Mouse (Mus musculus): ENCODE data around the gene Ascl5.
A peak's percentile ranks its signal among the peaks of the same experiment; 100 is the strongest.

The Ascl5 gene

DNA sequence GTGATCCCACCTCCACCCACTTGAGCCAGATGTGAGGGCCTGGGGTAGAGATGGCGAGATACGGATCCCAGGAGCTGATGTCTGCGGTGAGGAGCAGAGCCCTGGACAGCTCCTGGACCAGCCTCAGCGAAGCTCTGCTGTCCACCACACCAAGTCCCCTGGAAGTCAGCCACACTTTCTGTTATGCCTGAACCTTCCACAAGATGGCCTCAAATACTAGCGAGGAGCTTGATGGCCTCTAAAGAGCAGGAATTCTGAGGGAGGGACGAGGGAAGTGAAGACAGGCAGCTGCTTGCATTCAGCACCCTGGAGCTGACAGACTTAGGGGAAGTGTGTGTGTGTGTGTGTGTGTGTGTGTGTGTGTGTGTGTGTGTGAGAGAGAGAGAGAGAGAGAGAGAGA, 861 bp downstream of the Ascl5 start:
- DNase-seq (ENCODE audit: low read depth, low spot score): peak; percentile 55

DNA sequence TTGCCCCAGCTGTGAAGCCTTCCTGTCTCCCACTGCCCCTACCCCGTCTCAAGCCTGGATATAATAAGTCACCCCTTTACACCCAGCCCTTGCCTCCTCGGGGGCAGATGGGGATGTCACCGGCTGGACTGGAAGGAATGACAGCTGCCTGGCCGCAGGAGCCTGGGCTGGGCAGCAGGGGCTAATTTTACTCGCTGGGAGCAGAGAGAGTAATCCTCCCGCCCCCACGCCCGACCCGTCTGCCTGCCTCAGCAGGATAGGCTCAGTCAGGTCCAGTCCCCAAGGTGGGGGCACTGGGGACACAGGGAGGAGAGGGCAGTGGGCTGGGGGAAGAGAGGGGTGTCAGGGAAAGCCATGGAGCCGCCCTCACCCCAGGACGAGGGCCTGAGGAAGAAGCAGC, 1.9 kb downstream of the Ascl5 start, which contains the start of gene Cacna1s:
Cacna1s (plus strand) TSS at position 204 of the 400 bp plus-strand sequence.
- no peak for DNase-seq (ENCODE audit: low read depth, low spot score)

DNA sequence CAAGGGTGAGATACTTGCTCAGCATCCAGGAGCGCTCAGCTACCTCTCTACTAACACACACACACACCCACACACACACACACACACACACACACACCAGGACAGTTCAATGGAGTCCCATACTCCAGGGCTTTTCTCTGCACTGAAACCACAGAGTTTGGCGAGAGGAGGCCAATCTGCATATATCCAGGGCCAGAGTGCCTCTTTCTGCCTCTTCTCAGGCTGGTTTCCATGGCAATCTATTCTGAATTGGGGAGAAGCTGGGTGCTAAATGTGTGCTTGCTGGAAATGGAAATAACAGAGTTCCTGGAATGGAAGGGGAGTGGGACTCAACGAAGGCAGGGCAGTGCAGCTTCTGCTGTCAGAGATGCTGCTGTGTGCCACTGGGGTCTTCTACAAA, 5.2 kb downstream of the Ascl5 start:
- no peak for DNase-seq (ENCODE audit: low read depth, low spot score)

DNA sequence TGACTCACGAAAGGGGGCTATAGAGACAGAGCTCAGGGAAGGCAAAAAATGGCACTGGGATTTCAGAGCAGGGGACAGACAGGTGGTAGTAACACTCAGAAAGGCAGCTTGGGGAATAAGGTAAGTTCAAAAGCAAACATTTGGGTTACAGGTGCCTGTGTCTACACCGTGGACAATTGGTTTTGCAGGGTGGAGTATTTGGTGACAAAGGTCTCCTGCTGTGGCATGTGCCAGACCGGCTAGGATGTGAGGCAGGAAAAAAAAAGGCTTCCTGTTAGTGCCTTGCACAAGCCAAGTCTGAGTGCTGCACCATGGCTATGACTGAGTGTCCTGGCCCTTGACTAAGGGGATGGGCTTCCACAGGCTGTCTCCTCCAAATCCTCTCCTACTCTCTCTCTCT, 8.0 kb downstream of the Ascl5 start:
- no peak for DNase-seq (ENCODE audit: low read depth, low spot score)

DNA sequence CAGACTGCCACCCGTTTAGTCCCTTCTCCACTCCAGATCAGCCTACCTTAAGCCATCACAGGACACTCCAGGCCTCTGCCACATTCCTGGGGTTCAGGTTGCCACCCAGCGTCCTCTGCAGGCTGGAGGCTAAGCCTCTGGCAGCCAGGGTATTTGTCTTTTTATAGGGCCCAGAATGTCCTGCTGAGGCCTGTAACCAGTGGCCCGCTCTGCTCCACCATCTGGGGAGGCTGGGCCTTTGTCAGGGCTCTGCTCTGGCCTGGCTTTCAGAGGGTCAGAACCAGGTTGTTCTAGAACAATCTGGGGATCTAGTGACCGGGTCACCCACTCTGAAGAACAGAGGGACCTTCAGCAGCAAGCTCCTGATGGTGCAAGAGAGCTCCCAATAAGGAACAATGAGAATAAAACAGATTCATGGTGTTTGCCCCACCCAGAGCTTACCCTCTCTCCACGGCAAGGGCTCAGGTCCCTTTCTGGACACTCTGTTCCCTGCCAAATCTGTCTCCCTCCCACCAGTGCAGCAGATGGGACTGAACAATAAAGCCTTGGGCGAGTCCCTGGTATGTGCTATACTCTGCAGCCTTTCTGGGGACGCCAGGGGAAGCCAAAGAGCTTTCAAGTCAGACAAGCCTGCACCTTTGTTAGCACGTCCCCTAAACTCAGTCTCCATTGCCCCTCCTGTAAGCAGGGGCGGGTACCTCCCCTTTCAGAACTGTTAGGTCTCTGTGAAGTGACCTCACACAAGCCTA, 10.6 kb downstream of the Ascl5 start:
- no peak for DNase-seq (ENCODE audit: low read depth, low spot score)

DNA sequence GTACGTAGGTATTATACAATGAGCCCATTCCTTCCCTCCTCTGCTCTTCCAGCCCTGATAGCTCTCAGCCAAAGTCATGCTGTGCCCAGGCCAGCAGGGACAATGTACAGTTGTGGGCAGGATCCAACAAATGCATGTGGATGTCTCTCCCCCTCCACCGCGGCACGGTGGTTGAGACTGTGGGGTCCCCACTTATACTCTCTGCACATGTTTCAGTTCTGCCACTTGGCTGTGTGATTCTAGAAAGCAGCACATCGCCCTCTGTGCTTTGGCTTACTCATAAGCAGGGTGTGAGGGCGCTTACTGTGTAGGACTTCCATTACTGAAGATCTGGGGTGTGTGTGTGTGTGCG, 11.2 kb downstream of the Ascl5 start:
- DNase-seq (ENCODE audit: low read depth, low spot score): no peak

DNA sequence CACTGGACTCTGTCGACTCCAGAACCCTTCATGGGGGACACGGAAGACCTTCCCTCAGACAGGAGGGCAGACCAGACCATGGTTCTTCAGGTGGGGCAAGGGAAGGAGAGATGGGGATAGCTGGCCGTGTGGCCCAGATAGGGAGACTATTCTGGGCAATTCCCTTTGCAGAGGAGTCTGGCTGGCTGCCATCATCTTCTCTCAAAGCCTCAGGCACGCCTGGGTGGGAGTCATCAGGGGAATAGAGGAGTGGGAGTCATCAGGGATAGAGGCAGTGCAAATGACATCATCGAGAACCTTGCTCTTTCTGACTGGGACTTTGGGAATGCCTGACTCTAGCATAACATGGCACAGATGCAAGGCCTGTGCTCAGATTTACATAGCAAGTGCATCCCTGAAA, 13.4 kb downstream of the Ascl5 start:
- DNase-seq (ENCODE audit: low read depth, low spot score): no peak

DNA sequence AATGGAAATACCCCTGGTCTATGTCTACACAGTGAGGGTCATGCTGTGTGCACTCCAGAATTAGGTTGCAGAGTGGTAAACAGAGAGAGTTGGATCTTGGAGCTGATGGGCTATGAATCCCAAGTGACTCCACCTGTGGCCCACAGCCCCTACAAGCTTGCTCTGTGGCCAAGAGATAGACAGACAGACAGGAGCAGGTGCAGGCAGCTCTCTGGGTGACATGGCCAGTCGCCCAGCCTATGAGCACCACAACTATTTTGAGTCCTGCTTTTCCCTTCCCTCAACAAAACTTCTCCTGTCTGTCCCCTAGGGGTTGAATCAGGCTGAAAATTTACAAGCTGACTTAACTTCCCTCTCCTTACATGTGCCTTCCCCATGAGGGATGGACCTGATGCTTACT, 16.0 kb downstream of the Ascl5 start:
- no peak for DNase-seq (ENCODE audit: low read depth, low spot score)

DNA sequence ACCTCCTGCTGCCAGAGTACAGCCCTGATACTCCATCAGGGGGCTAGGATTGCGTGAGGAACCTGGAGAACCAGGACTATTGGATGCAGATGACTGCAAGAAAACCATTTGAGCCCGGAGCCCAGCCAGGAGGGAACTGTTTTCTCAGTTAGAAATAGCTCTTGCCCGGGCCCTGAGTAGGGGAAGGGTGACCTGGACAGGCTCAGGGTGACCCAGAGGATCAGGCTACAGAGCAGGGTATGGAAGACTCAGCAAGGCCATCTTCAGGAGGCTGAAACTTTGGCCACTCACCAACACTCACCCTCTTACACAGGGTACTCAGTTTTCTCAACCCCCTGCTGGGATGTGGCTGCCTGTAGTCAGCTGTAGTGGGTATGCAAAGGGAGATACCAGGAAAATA, 17.0 kb downstream of the Ascl5 start:
- no peak for DNase-seq (ENCODE audit: low read depth, low spot score)

DNA sequence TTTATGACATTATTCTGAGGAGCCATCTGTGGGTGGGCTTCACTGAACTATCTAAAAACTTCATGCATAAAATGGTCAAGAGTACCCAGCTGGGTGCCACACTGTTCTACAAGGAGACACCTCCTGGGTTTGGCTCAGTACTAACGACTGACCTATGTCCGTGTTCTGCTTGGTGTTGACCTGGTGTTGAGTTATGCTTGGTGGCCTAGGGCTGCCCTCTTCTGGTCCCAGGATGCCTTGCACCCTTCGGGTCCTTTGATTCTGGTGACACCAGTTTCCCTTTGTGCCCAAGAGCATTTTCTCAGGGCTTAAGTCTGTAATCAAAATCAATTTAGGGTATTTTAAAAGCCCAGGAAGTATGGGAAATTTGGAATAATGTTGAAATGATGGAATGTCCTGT, 25.5 kb downstream of the Ascl5 start:
- DNase-seq (ENCODE audit: low read depth, low spot score): peak; percentile 34

DNA sequence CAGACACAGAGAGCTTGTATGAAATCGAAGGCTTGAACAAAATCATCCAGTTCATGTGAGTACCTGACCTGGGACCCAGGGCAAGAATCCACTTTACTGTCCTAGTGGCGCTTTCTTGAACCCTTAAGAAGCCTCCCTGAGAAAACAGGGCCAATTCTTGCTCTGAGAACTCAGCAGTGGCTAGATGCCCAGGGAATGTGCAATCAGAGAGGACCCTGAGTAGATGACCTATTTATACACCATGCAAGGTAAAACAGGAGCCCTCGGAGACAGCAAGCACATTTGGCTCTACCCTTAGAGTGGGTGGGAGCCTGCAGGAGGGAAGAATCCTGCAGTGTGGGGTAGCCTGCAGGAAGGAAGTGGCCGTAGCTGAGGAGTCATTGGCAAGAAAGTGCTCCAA, 27.1 kb downstream of the Ascl5 start:
- no peak for DNase-seq (ENCODE audit: low read depth, low spot score)

DNA sequence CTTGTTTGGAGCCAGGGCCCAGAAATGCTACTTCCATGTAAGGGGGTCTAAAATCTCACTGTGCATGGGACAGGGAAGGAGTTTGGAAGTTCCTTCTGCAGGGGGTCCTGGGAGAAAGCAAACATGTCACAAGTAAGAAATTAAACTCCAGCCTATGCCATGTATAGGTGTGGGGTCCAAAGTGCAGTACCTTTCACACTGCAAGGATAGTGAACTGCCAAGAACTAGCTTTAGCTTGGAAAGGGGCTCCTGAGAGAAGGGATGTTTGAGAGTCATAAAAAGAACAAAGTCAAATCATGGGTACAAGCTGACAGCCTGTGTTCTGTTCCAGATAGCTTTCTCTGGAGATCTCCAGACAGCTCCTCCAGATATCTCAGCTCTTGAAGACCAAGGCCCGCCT, 30.6 kb downstream of the Ascl5 start:
- no peak for DNase-seq (ENCODE audit: low read depth, low spot score)

DNA sequence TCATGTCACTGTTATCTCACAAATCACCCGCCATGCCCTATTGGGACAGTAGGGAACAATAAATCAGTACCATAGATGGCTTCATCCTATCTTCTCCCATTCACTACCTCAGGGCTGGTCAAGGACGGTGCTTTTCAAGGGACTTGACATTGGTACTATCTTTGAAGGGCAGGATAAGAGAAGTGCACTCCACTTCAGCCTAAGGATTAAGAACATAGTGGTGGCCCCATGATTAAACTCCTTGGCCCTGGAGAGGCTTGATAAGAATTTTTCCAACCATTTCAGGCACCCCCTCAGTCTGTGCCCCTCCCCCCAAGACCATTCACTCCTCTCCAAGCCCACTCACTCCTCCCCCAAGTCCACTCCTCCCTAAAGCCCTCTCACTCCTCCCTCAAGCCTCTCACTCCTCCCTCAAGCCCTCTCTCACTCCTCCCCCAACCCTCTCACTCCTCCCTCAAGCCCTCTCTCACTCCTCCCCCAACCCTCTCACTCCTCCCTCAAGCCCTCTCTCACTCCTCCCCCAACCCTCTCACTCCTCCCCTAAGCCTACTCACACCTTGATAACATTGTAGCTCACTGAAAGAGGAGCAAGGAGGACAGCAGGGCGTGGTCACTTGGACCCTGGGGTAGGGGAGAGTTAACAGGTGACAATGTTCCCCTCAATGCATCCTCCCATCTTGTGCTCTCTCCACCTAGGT, 35.5 kb downstream of the Ascl5 start:
- no peak for DNase-seq (ENCODE audit: low read depth, low spot score)

DNA sequence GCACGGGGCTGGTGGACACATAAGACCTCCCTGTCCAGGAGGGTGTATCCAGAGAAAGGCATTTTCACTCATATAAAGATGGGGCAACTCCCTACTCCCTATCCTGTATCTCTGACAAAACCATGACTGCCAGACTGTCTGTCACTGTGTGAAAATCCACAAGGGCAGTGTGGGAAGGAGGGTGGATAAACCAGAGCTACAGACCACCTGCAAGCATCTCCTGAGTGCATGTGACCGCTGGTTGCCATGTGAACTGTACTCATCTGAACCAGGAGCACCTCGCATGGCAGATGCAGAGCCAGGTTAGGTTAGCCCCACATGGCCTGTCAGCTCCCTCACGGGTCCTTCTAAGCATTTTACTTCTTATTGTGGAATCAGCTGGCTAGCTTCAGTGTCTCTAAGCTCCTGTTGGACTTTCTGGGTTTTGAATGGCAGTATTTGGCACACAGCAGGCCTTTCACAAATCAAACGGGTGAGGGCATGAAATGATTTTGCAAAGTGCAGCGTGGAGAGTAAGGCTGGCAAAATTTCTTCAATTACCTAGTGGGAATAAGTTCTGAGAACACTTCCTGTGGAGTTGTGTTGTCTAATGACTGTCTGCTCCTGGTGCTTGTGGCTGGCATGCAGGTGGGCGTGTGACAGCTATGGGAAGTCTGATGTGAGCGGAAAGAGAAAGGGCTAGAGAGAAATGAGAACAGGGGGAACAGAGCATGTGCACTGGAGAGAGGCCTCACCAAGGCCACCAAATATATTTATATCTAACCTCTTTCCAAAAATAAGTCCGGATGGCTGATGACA, 39.0 kb downstream of the Ascl5 start:
- peak; percentile 41 for DNase-seq (ENCODE audit: low read depth, low spot score)

DNA sequence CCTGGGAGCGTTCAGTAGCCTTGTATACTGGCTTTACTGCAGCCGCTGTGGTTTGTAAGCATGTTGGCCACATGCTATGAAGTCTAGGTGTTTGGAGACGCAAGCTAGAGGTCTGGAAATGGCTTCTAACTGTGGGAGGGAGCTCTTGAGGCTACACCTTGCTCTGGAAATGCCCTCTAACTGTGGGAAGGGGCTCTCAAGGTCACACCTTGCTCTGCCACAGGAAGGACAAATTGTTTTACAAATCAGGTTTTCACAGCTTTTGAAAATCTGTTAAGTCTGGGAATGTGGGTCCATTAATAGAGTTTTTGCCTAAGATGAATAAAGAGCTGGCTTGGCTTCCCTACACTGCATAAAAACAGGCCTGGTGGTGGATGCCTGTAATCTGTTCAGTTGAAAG, 43.1 kb downstream of the Ascl5 start:
- DNase-seq (ENCODE audit: low read depth, low spot score): no peak

DNA sequence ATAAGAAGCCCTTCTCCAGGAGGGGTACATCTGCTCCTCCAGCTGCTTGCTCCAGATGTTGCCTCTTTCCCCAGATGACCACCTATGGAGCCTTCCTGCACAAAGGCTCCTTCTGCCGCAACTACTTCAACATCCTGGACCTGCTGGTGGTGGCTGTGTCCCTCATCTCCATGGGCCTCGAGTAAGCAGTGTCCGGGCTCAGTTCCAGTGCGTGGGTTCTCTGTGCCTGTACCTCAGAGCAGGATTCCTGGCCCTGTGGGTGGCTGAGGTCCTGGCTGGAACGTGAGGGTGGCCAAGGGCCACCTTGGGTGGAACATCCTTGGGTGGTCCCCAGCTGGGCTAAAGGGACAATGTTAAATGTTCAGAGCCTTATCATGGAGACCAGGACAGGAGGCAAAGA, 44.2 kb downstream of the Ascl5 start:
- DNase-seq (ENCODE audit: low read depth, low spot score): no peak

Measured in retina, adult 2 months (tissue).